Mouse (Mus musculus) lung, adult 2 months (tissue): ENCODE data around the gene Hcst.

ENCODE experiments used
- CTCF ChIP-seq: fragments of 200-500 bp; IDR thresholded peaks from 2 replicates; pipeline ENCODE4 v1.5.1; 2011; ENCODE audit warnings: mild to moderate bottlenecking, low read length, control low read depth; ENCODE audit not compliant: insufficient read depth
- POLR2A ChIP-seq: fragments of 200-500 bp; IDR thresholded peaks from 2 replicates; pipeline ENCODE4 v1.6.1; 2011; ENCODE audit warnings: low read depth, mild to moderate bottlenecking, control low read depth, low read length, borderline replicate concordance; ENCODE audit errors: extremely low read depth

DNA sequence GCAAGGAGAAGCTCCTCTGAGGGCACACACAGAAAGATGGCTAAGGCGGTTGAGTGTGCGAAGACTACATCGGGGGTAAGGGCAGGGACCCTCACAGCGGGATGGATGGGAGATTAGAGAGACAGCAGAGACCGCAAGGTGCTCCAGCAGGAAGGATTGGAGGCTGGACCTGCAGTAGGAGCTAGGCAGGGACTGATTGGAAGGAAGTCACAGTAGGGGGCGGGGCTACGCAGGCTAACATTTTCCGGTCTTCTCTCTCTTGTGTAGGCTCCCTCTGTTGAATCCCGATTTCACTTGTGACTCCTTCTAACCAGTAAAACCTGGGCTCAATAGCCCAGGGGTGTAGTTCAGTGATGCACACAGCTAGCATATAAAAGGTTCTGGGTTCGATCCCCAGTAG is 17.2 kb upstream of the Hcst start:
- TF ChIP-seq POLR2A (no peak), CTCF (no peak)
